Mouse (Mus musculus): ENCODE results near the gene Bphl. TPM values are rescaled to one million over a fixed set of nuclear protein-coding genes. Genes with fewer than 3 reads are reported as not detected.
A peak's percentile ranks its signal among the peaks of the same experiment; 100 is the strongest.

Bphl gene
- polyA plus RNA-seq, 1 experiment = 51.4 TPM

DNA sequence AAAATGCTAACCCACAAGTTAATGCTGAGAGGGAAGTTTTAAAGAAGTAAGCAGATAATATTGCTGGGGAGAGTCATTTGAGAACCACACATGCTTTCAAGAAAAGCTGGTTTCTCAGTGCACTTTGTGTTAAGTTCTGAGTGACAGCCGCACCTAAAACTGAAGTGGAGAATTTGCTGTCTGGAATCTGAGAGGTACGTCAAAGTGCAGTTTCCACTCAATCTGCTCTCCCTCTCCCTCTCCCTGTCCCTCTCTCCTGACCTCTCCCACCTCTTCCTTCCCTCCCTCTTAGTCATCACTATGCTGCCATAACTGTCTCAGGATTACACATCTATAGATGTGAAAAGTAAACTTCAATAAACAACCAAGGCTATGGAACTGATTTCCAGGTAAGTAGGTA, 15.4 kb upstream of the Bphl start:
- TF ChIP-seq CTCF (IDR thresholded peaks at IDR 0.05; ENCODE audit: extremely low read depth, insufficient read depth, low read length) (no peak), POLR2A (IDR thresholded peaks at IDR 0.05; ENCODE audit: extremely low read depth, insufficient read depth, low read length) (no peak)
- Histone ChIP-seq H3K4me1 (ENCODE audit: control insufficient read depth, insufficient read depth, low read length) (no peaks in the 10 kb centered on the region), H3K4me3 (ENCODE audit: insufficient read depth, low read length) (no peak overlapping the region), H3K27ac (ENCODE audit: insufficient read depth, low read length) (no peak overlapping the region)

DNA sequence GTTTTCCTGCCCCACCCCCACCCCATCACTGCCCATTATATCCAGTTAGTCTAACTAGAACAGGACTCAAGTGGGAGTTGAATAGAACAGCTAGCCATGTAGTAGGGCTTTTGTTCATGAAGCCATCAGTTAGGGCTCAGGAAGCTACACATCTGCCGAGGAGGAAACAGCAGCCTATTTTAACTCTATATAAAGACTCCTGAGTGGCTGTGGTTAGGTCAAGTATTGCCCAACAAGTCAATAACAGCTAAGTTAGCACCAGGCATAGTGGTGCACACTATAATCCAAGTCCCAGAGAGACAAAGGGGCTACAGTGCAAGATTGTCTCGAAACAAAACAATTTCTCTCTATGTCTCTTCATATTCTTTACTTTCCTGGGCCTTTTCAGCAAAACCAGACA, 5.4 kb upstream of the Bphl start:
- Histone ChIP-seq H3K27ac (ENCODE audit: insufficient read depth, low read length) (no peak overlapping the region), H3K4me1 (ENCODE audit: control insufficient read depth, insufficient read depth, low read length) (peaks cover under 1% of the 10 kb centered on the region), H3K4me3 (ENCODE audit: insufficient read depth, low read length) (no peak overlapping the region)
- no peak for TF ChIP-seq CTCF (IDR thresholded peaks at IDR 0.05; ENCODE audit: extremely low read depth, insufficient read depth, low read length)
- no peak for TF ChIP-seq POLR2A (IDR thresholded peaks at IDR 0.05; ENCODE audit: extremely low read depth, insufficient read depth, low read length)

GRCm38 (mm10) chr13:34035424-34035823, 2.0 kb upstream of the Bphl start:
- TF ChIP-seq CTCF (IDR thresholded peaks at IDR 0.05; ENCODE audit: extremely low read depth, insufficient read depth, low read length) (no peak), POLR2A (IDR thresholded peaks at IDR 0.05; ENCODE audit: extremely low read depth, insufficient read depth, low read length) (no peak)
- Histone ChIP-seq H3K27ac (ENCODE audit: insufficient read depth, low read length) (no peak overlapping the region), H3K4me3 (ENCODE audit: insufficient read depth, low read length) (no peak overlapping the region), H3K4me1 (ENCODE audit: control insufficient read depth, insufficient read depth, low read length) (peaks cover 3% of the 10 kb centered on the region)

- Histone ChIP-seq H3K27ac (ENCODE audit: insufficient read depth, low read length) (no peak overlapping the region), H3K4me3 (ENCODE audit: insufficient read depth, low read length) (no peak overlapping the region; the same call in 1 of the 2 replicates), H3K4me1 (ENCODE audit: control insufficient read depth, insufficient read depth, low read length) (peaks cover 3% of the 10 kb centered on the region)
- TF ChIP-seq CTCF (IDR thresholded peaks at IDR 0.05; ENCODE audit: extremely low read depth, insufficient read depth, low read length) (no peak), POLR2A (IDR thresholded peaks at IDR 0.05; ENCODE audit: extremely low read depth, insufficient read depth, low read length) (no peak)
Measured at GRCm38 (mm10) chr13:34036726-34037125, 671 bp upstream of the Bphl start.

DNA sequence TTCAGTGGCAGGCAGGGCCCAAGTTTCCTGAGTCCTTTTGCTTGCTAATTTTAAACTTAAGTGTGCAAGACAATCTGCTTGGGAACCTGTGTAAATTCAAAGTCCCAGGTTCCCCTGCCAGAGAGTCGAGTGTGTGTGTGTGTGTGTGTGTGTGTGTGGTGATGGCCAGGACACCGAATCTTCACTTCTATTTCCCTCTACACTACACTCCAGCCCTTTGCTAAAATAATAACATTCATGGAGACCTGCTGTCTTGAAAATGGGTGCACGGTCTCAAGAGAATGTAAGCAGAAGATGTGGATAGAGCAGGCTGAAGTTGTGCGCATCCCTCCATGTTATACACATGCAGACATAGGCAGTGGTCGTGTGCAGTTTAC, 647 bp downstream of the Bphl start:
- peaks cover 3% of the 10 kb centered on the region for H3K4me1 ChIP-seq (ENCODE audit: control insufficient read depth, insufficient read depth, low read length)
- H3K4me3 ChIP-seq (ENCODE audit: insufficient read depth, low read length) = peak overlapping the region; percentile 72
- H3K27ac ChIP-seq (ENCODE audit: insufficient read depth, low read length) = no peak overlapping the region; the same call in 1 of the 2 replicates
- TF ChIP-seq CTCF (IDR thresholded peaks at IDR 0.05; ENCODE audit: extremely low read depth, insufficient read depth, low read length) (no peak), POLR2A (IDR thresholded peaks at IDR 0.05; ENCODE audit: extremely low read depth, insufficient read depth, low read length) (no peak)

DNA sequence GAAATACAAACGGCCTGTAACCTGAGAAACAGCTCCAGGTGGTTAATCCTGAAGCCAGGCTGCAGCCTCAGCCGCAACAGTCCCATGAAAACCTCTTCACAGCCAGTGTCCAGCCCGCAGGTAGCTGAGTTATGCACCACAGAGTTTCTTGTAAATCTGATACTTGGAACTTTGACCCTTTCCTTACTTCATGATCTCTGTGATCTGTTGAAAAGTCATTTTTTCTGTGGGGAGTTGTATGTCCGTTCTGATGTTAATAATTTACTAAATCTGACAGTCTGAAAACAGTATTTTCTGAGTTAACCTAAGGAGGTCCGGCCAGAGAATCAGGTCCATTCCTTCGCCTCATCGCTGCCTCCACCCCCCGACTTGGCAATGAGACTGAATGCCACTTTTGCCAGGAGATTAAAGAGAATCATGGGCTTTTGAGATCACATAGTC, 1.5 kb downstream of the Bphl start:
- no peak for TF ChIP-seq POLR2A (IDR thresholded peaks at IDR 0.05; ENCODE audit: extremely low read depth, insufficient read depth, low read length)
- no peak for TF ChIP-seq CTCF (IDR thresholded peaks at IDR 0.05; ENCODE audit: extremely low read depth, insufficient read depth, low read length)
- Histone ChIP-seq H3K4me3 (ENCODE audit: insufficient read depth, low read length) (no peak overlapping the region), H3K4me1 (ENCODE audit: control insufficient read depth, insufficient read depth, low read length) (peaks cover 3% of the 10 kb centered on the region), H3K27ac (ENCODE audit: insufficient read depth, low read length) (no peak overlapping the region)

DNA sequence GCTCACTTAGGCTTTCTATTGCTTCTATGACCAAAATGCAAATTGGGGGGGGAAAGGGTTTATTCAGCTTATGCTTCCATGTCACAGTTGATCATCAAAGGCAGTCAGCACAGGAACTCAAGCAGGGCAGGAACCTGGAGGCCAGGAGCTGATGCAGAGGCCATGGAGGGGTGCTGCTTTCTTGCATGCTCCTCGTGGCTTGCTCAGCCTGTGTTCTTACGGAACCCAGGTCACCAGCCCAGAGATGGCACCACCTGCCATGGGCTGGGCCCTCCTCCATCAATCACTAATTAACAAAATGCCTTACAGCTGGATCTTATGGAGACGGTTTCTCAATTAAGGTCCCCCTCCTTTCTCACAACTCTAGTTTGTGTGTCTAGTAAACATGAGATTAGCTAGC, 2.7 kb downstream of the Bphl start:
- Histone ChIP-seq H3K4me1 (ENCODE audit: control insufficient read depth, insufficient read depth, low read length) (peaks cover 3% of the 10 kb centered on the region), H3K27ac (ENCODE audit: insufficient read depth, low read length) (no peak overlapping the region), H3K4me3 (ENCODE audit: insufficient read depth, low read length) (no peak overlapping the region)
- TF ChIP-seq CTCF (IDR thresholded peaks at IDR 0.05; ENCODE audit: extremely low read depth, insufficient read depth, low read length) = no peak
- TF ChIP-seq POLR2A (IDR thresholded peaks at IDR 0.05; ENCODE audit: extremely low read depth, insufficient read depth, low read length) = no peak

DNA sequence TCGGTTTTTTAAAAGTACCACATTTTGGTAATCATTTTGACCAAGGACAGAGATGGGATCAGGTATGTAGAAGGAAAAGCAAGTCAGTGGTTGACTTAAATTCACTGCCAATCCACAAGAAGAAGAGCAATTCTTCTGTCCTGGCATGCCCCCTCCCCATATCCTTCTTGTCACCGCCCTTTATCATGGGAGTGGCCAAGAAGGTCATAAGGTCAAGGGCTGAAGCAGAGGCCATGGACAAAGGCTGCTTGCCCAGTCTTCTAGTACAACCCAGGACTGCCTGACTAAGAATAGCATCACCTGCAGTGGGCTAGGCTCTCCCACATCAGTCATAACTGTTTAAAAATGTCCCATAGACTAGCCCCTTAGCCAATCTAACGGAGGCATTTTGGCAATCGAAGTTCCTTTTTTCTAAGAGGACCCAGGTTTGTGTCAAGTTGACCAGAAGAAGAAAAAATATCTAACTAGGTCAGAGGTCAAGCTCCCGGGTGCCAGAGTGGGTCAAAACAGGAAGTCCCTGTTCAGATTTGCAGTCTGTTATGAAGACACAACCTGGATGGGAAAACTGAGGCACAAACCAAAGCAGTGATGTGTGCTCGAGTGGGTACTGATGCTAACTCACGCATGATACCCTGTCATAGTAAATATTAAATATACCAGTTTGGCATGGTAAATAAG, 6.5 kb downstream of the Bphl start:
- peaks cover under 1% of the 10 kb centered on the region; the same call in 1 of the 2 replicates for H3K4me1 ChIP-seq (ENCODE audit: control insufficient read depth, insufficient read depth, low read length)
- no peak overlapping the region for H3K4me3 ChIP-seq (ENCODE audit: insufficient read depth, low read length)
- H3K27ac ChIP-seq (ENCODE audit: insufficient read depth, low read length) = no peak overlapping the region
- TF ChIP-seq CTCF (IDR thresholded peaks at IDR 0.05; ENCODE audit: extremely low read depth, insufficient read depth, low read length) (no peak), POLR2A (IDR thresholded peaks at IDR 0.05; ENCODE audit: extremely low read depth, insufficient read depth, low read length) (no peak)

DNA sequence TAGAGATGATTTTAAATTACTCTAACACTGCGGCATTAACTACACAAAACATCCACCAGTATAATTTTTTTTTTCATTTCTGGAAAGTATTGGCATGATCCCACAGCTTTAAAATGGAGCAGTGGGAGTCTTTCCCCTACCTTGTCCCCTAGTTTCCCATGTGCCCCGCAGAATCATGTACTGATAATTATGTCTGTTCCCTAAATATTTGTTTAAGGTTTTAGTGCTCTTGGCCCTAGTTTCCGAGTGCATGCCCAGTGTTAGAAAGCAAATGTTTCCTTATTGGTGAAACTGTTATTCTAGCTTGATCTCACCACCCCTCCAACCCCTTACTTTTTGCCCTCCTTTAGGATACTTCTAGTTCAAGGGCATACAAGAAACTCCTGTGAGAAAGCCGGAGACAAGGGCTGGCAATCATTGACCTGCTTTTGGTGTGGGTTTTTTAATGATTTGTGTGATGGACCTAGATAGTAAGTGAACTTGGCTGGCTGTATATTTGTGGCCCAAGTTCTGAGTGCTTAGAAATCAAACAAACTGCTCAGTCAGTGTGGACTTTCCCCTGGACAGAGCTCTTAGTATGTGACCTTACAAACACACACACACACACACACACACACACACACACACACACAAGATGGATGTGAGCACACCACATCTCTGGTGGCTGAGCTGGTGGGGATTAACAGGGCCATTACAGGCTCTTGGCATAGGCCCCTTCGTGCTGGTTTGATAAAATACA, 8.3 kb downstream of the Bphl start:
- Histone ChIP-seq H3K4me1 (ENCODE audit: control insufficient read depth, insufficient read depth, low read length) (peaks cover 4% of the 10 kb centered on the region), H3K27ac (ENCODE audit: insufficient read depth, low read length) (no peak overlapping the region), H3K4me3 (ENCODE audit: insufficient read depth, low read length) (no peak overlapping the region)
- TF ChIP-seq CTCF (IDR thresholded peaks at IDR 0.05; ENCODE audit: extremely low read depth, insufficient read depth, low read length) = no peak
- no peak for TF ChIP-seq POLR2A (IDR thresholded peaks at IDR 0.05; ENCODE audit: extremely low read depth, insufficient read depth, low read length)

Measured in cortical plate, adult 2 months (tissue).